ENCODE assay signal across 28 mouse cellular contexts in genomic region chr3:109726776-109727175, GRCm38 (mm10).
A peak's percentile ranks its signal among the peaks of the same experiment; 100 is the strongest.
DNase-seq lines count a peak whose midpoint lies in the region; ATAC-seq and TF ChIP-seq lines count a peak whose summit lies in the region.
"Had no signal": no experiment of that assay in that cellular context is flagged by ENCODE, and none has a peak within 500 bp of the region (broad histone marks: within the 10 kb centered on the region; RNA-seq: fewer than 3 reads in every experiment).

No protein-coding gene starts in this region.

- no peak overlapping the region for H3K4me2 ChIP-seq in midbrain, embryonic 11.5 days
- no peak overlapping the region for H3K4me2 ChIP-seq in midbrain, postnatal 0 days (ENCODE audit: low read depth, low read length, poor library complexity, severe bottlenecking)
- H3K4me2 ChIP-seq: embryonic facial prominence, embryonic 12.5 days; embryonic facial prominence, embryonic 15.5 days; forebrain, embryonic 12.5 days; forebrain, embryonic 15.5 days; heart, embryonic 13.5 days; hindbrain, embryonic 14.5 days had no signal

- no peaks in the 10 kb centered on the region for H3K36me3 ChIP-seq in midbrain, embryonic 11.5 days (ENCODE audit: control insufficient read depth, insufficient read depth, low read length)
- H3K36me3 ChIP-seq in midbrain, postnatal 0 days (ENCODE audit: insufficient read depth, low read length): no peaks in the 10 kb centered on the region
- H3K36me3 ChIP-seq: embryonic facial prominence, embryonic 12.5 days; embryonic facial prominence, embryonic 15.5 days; forebrain, embryonic 12.5 days; forebrain, embryonic 15.5 days; heart, embryonic 10.5 days; heart, embryonic 13.5 days had no signal

- 79% methylated on average over 1 of the region's 1 CpGs for WGBS in midbrain, embryonic 11.5 days
- WGBS in midbrain, postnatal 0 days: 84% methylated on average over 1 of the region's 1 CpGs

- H3K4me3 ChIP-seq in midbrain, embryonic 11.5 days (ENCODE audit: low read depth, low read length): no peak overlapping the region
- no peak overlapping the region for H3K4me3 ChIP-seq in midbrain, postnatal 0 days (ENCODE audit: low read depth, low read length)
- H3K4me3 ChIP-seq: embryonic facial prominence, embryonic 12.5 days; embryonic facial prominence, embryonic 15.5 days; forebrain, embryonic 12.5 days; forebrain, embryonic 15.5 days; heart, adult 2 months; heart, embryonic 10.5 days; heart, embryonic 13.5 days had no signal

- TF ChIP-seq CTCF in midbrain, postnatal 0 days (IDR thresholded peaks at IDR 0.05): no peak

- no peak overlapping the region for H3K9ac ChIP-seq in midbrain, embryonic 11.5 days (ENCODE audit: low read length)
- H3K9ac ChIP-seq in midbrain, postnatal 0 days (replicated peaks; ENCODE audit: low read length, poor library complexity, severe bottlenecking): no peak overlapping the region
- H3K9ac ChIP-seq: embryonic facial prominence, embryonic 12.5 days; embryonic facial prominence, embryonic 15.5 days; forebrain, embryonic 12.5 days; forebrain, embryonic 15.5 days; heart, embryonic 13.5 days; hindbrain, embryonic 14.5 days had no signal

- no peaks in the 10 kb centered on the region for H3K27me3 ChIP-seq in midbrain, embryonic 11.5 days (ENCODE audit: control insufficient read depth, insufficient read depth, low read length)
- H3K27me3 ChIP-seq in midbrain, postnatal 0 days (ENCODE audit: insufficient read depth, low read length): no peaks in the 10 kb centered on the region
- H3K27me3 ChIP-seq: embryonic facial prominence, embryonic 12.5 days; embryonic facial prominence, embryonic 15.5 days; forebrain, embryonic 12.5 days; forebrain, embryonic 15.5 days; heart, embryonic 13.5 days had no signal

- H3K9me3 ChIP-seq in midbrain, embryonic 11.5 days (ENCODE audit: control insufficient read depth, low read length): no peaks in the 10 kb centered on the region
- H3K9me3 ChIP-seq in midbrain, postnatal 0 days (ENCODE audit: low read length): no peaks in the 10 kb centered on the region
- H3K9me3 ChIP-seq: embryonic facial prominence, embryonic 12.5 days; embryonic facial prominence, embryonic 15.5 days; forebrain, embryonic 12.5 days; forebrain, embryonic 15.5 days; heart, embryonic 10.5 days; heart, embryonic 13.5 days had no signal

- DNase-seq in midbrain, embryonic 11.5 days (ENCODE audit: low spot score, missing footprints): peak; percentile 51
- DNase-seq in midbrain, postnatal 0 days (ENCODE audit: low spot score): no peak
- DNase-seq in 3T3-L1 (ENCODE audit: low read depth, low spot score) (peak; percentile 97), NIH3T3 (ENCODE audit: low read depth) (peak; percentile 54)
- DNase-seq in layer of hippocampus, adult 18-20 months (ENCODE audit: low spot score in 2 of 2): no peak
- no peak for DNase-seq in lung, postnatal 10 days
- DNase-seq: adrenal gland, postnatal 10 days; adrenal gland, postnatal 36 days; B cell, adult 2 months; cerebellum, adult 11 months; cerebellum, adult 2 months; cerebellum, adult 9-11 months; cerebellum, postnatal 25 days; gastrocnemius, postnatal 36 days; heart, adult 2 months; heart, postnatal 14 days; heart, postnatal 4 days had no signal

- H3K27ac ChIP-seq in midbrain, embryonic 11.5 days (ENCODE audit: low read depth, low read length): no peak overlapping the region
- H3K27ac ChIP-seq in midbrain, postnatal 0 days (ENCODE audit: low read depth, low read length): no peak overlapping the region
- H3K27ac ChIP-seq: embryonic facial prominence, embryonic 12.5 days; embryonic facial prominence, embryonic 15.5 days; forebrain, embryonic 12.5 days; forebrain, embryonic 15.5 days; heart, adult 2 months; heart, embryonic 10.5 days; heart, embryonic 13.5 days; hindbrain, embryonic 14.5 days; hindbrain, postnatal 0 days had no signal

- no peak for ATAC-seq in midbrain, embryonic 11.5 days (ENCODE audit: low FRiP score)
- ATAC-seq in midbrain, postnatal 0 days (ENCODE audit: low FRiP score): no peak
- ATAC-seq in erythroid progenitor cell, adult 5-6 weeks (replicated peaks; ENCODE audit: low FRiP score, poor library complexity, severe bottlenecking): no peak
- ATAC-seq: CD4-positive, CD25-positive, alpha-beta regulatory T cell, adult 4 months; forebrain, embryonic 15.5 days; hindbrain, postnatal 0 days; inflammation-experienced regulatory T-cells, adult 6 months had no signal

- H3K4me1 ChIP-seq in midbrain, embryonic 11.5 days (ENCODE audit: control insufficient read depth, insufficient read depth, low read length): no peaks in the 10 kb centered on the region; the same call in 1 of the 2 replicates
- H3K4me1 ChIP-seq in midbrain, postnatal 0 days (ENCODE audit: insufficient read depth, low read length): no peaks in the 10 kb centered on the region
- H3K4me1 ChIP-seq: embryonic facial prominence, embryonic 12.5 days; heart, embryonic 10.5 days; heart, embryonic 13.5 days had no signal

Comparison
In these comparisons a context has a peak if more than half of its experiments do, and no peak if none do; other contexts are left out.
1. DNase-seq: peak in midbrain, embryonic 11.5 days (single experiment), 3T3-L1 (single experiment) and NIH3T3 (single experiment); none in midbrain, postnatal 0 days (single experiment), layer of hippocampus, adult 18-20 months (0 of 2) and lung, postnatal 10 days (single experiment).